Mouse (Mus musculus) kidney, postnatal 14 days (tissue): ENCODE data around the gene Tmprss9.
"Not testable (repeated sequence)": the region's sequence is repeated elsewhere in the genome, so short reads cannot be mapped to it uniquely, and the experiment has no call there.

Experiments used
- DNase-seq: peaks from one replicate; pipeline ENCODE4 v3.0.0; 2022; ENCODE audit warnings: mixed read lengths

Tmprss9 gene

GRCm38 (mm10) chr10:80871581-80871980, at the start of gene Tmprss9:
Gene Tmprss9, plus strand, starts transcription at chr10:80871848.
- DNase-seq = peak; percentile 35

GRCm38 (mm10) chr10:80821991-80822390, 49.7 kb upstream of the Tmprss9 start:
- peak; percentile 55 for DNase-seq

GRCm38 (mm10) chr10:80822528-80822927, 49.1 kb upstream of the Tmprss9 start:
- no peak for DNase-seq

DNA sequence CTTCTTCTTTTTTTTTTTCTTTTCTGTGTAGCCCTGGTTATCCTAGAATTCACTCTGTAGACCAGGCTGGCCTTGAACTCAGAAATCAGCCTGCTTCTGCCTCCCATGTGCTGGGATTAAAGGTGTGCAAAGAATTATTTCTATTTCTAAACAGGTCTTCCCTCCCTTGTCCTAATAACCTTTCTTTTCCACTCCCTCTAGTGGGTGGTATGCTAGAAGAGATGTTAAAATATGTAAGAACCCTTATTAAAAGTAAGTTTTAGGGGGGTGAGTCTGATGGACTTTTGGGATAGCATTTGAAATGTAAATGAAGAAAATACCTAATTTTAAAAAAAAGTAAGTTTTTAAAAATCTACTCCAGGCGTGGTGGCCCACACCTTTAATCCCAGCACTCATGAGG, 48.3 kb upstream of the Tmprss9 start:
- no peak for DNase-seq

GRCm38 (mm10) chr10:80823847-80824643, 47.6 kb upstream of the Tmprss9 start:
- DNase-seq = peak; percentile 29

DNA sequence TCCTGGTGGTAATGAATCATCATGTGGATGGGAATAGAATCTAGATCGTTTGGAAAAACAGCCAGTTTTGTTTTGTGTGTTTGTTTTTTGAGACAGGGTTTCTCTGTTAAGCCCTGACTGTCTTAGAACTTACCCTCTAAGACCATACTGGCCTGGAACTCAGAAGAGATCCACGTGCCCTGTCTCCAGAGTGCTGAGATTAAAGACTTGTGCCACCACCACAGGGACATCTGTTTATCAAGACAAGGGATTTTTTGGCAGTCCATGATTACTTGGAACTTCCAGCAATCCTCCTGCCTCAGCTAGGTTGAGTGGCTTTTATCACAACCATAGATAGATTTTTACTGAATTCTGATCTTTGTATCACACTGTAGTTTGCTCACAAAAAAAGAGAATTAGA, 46.8 kb upstream of the Tmprss9 start:
- DNase-seq = no peak

- peak; percentile 99 for DNase-seq
These were observed 45.2 kb upstream of the Tmprss9 start, which contains the start of gene Oaz1 for GRCm38 (mm10) chr10:80826151-80827062. Gene Oaz1, plus strand, starts transcription at chr10:80826656.

- DNase-seq = no peak
These were observed 44.4 kb upstream of the Tmprss9 start for GRCm38 (mm10) chr10:80827063-80827869.

- DNase-seq = no peak
These were observed 43.7 kb upstream of the Tmprss9 start for GRCm38 (mm10) chr10:80827870-80828420.

DNA sequence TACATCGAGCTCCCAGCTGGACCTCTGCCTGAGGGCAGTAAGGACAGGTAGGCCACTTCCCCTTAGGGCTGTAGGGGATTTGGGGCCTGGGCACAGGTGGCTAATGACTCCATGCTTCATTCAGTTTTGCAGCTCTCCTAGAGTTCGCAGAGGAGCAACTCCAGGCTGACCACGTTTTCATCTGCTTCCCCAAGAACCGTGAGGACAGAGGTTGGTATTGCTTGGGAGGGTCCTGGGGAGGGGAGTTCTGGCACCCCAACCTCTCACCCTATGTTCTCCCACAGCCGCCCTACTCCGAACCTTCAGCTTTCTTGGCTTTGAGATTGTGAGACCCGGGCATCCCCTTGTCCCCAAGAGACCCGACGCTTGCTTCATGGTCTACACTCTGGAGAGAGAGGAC, 43.1 kb upstream of the Tmprss9 start:
- not testable (repeated sequence) for DNase-seq

- DNase-seq = no peak
These were observed 42.0 kb upstream of the Tmprss9 start for GRCm38 (mm10) chr10:80829359-80830278.

DNA sequence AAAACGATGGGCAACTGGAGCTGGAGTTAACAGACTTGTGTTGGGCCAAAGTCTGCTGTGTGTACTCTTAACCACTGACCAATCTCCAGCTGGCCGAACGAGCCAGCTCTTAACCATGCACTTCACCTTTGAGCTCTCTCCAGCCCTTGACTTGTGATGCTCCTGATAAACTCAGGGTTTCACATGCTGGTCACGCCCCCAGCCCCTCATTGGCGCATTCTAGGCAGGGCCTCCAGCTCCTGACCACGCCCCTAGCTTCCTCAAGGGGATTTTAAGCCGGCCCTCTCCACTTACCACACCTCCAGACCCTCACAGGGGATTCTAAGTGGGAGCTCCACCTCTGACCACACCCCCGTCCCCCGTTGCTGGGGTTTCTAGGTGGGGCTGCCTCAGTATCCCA, 40.5 kb upstream of the Tmprss9 start:
- DNase-seq = peak; percentile 91

GRCm38 (mm10) chr10:80832818-80833217, 38.8 kb upstream of the Tmprss9 start:
- no peak for DNase-seq

DNA sequence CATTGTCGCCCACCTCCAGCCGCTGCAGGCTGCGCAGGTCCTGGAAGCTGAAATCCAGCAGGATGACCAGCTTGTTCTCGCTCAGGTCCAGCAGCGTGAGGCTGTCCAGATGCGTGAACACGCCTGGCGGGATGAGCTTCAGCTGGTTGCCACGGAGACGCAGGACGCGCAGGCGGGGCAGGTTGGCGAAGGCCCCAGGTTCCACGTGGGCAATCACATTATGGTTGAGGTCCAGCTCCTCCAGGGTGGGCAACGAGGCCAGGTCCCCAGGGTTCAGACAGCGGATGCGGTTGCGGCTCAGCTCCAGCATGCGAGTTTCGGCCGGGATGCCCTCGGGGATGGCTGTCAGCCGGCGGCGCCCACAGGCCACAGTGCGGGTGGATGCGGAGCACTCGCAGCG, 36.0 kb upstream of the Tmprss9 start:
- DNase-seq = no peak

GRCm38 (mm10) chr10:80836949-80837379, 34.7 kb upstream of the Tmprss9 start:
- no peak for DNase-seq

GRCm38 (mm10) chr10:80837827-80838226, 33.8 kb upstream of the Tmprss9 start:
- no peak for DNase-seq

GRCm38 (mm10) chr10:80838346-80838912, 33.2 kb upstream of the Tmprss9 start:
- DNase-seq = no peak

DNA sequence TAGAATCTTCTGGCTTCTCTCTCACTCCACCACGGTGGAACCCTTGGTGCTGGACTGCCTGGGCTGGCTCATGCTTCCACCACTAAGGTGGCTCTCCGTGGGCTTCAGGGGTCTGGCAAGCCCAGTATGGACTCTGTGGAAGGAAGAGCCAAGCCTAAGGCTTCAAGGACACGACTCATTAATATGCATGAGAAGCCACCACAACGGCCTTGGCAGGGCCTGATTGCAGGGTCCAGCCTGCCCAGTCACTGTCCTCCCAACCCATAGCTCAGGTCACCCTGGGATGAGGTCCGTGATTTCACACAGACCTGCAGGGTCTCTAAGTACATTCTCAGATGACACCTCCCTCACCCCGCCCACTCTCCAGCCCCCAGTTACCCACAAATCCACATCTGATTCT, 31.8 kb upstream of the Tmprss9 start:
- no peak for DNase-seq

- no peak for DNase-seq
These were observed 30.0 kb upstream of the Tmprss9 start for GRCm38 (mm10) chr10:80841685-80842084.

GRCm38 (mm10) chr10:80842334-80842733, 29.3 kb upstream of the Tmprss9 start:
- DNase-seq = no peak
